ENCODE assay signal across 24 mouse cellular contexts in the genomic region with DNA sequence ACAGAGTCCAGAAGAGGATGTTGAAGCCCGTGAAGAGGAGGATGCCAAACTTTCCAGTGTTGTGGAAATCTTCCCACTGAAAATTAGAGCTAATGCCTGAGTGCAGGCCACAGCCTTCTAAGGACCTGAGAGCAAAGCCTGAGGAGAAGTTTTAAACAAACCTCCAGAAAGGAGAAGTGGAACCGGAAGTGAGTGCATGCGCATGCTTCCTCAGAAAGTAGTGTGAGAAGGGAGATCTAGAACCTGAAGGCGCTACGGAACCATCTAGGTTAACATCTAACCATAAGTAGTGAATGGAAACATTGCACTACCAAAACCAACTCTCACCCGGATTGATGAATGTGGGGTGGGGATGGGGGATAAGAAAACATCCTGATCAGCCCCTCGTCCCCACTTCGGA.
"Had no signal": no experiment of that assay in that cellular context is flagged by ENCODE, and none has a peak within 500 bp of the region (broad histone marks: within the 10 kb centered on the region; RNA-seq: fewer than 3 reads in every experiment).

No protein-coding gene starts in this region.

- H3K27me3 ChIP-seq: heart, embryonic 12.5 days; hindbrain, embryonic 13.5 days; hindbrain, embryonic 15.5 days; kidney, embryonic 15.5 days; limb, embryonic 12.5 days had no signal

- H3K4me1 ChIP-seq: heart, embryonic 10.5 days; heart, embryonic 12.5 days; hindbrain, embryonic 10.5 days; hindbrain, embryonic 13.5 days; hindbrain, embryonic 15.5 days; kidney, embryonic 15.5 days; limb, embryonic 10.5 days; limb, embryonic 12.5 days had no signal

- H3K9ac ChIP-seq: heart, embryonic 12.5 days; hindbrain, embryonic 13.5 days; hindbrain, embryonic 15.5 days; kidney, embryonic 15.5 days; limb, embryonic 12.5 days had no signal

- H3K27ac ChIP-seq: heart, embryonic 10.5 days; hindbrain, embryonic 10.5 days; hindbrain, embryonic 13.5 days; hindbrain, embryonic 15.5 days; hindbrain, postnatal 0 days; kidney, embryonic 15.5 days; kidney, postnatal 0 days; left cerebral cortex, adult 2 months; limb, embryonic 10.5 days; limb, embryonic 12.5 days had no signal

- H3K4me3 ChIP-seq: heart, embryonic 10.5 days; heart, embryonic 12.5 days; hindbrain, embryonic 10.5 days; hindbrain, embryonic 13.5 days; hindbrain, embryonic 15.5 days; kidney, embryonic 15.5 days; left cerebral cortex, adult 2 months; limb, embryonic 10.5 days; limb, embryonic 12.5 days had no signal

- H3K9me3 ChIP-seq: heart, embryonic 10.5 days; heart, embryonic 12.5 days; hindbrain, embryonic 10.5 days; hindbrain, embryonic 13.5 days; hindbrain, embryonic 15.5 days; kidney, embryonic 15.5 days; limb, embryonic 10.5 days; limb, embryonic 12.5 days had no signal

- DNase-seq: gastrocnemius, postnatal 14 days; gastrocnemius, postnatal 36 days; heart, adult 18-20 months; heart, postnatal 10 days; heart, postnatal 4 days; kidney, adult 11 months; kidney, adult 2 months; kidney, adult 9 months; kidney, postnatal 14 days; kidney, postnatal 36 days; liver had no signal

- H3K36me3 ChIP-seq: heart, embryonic 10.5 days; heart, embryonic 12.5 days; hindbrain, embryonic 10.5 days; hindbrain, embryonic 13.5 days; hindbrain, embryonic 15.5 days; kidney, embryonic 15.5 days; limb, embryonic 10.5 days; limb, embryonic 12.5 days had no signal

- ATAC-seq: hindbrain, postnatal 0 days; intestine, embryonic 16.5 days had no signal

- H3K4me2 ChIP-seq: heart, embryonic 12.5 days; hindbrain, embryonic 13.5 days; hindbrain, embryonic 15.5 days; limb, embryonic 12.5 days; liver, embryonic 11.5 days had no signal
